Mouse (Mus musculus) forebrain, embryonic 14.5 days (tissue): ENCODE data around the gene Fancm. TPM values are rescaled to one million over a fixed set of nuclear protein-coding genes. Genes with fewer than 3 reads are reported as not detected.
"Not testable (repeated sequence)": the region's sequence is repeated elsewhere in the genome, so short reads cannot be mapped to it uniquely, and the experiment has no call there.

ENCODE experiments used
- ATAC-seq: fragments of 200-750 bp; cut with Nextera tagmentation; 2 replicates; pipeline ENCODE4 v1.8.0; 2017; ENCODE audit warnings: mild to moderate bottlenecking, moderate library complexity
- DNase-seq: peaks from one replicate; pipeline ENCODE4 v3.0.0-alpha.2; 2015; ENCODE audit warnings: low spot score
- H3K27ac ChIP-seq: fragments of 300-500 bp; sonication (generic); 2 replicates; pipeline ENCODE4 v1.5.1; 2014; ENCODE audit warnings: low read depth, mild to moderate bottlenecking, control low read depth, low read length, moderate library complexity
- H3K27me3 ChIP-seq: fragments of 300-500 bp; sonication (generic); replicated peaks from 2 replicates; pipeline ENCODE4 v1.6.1; 2014; ENCODE audit warnings: low read length, control low read depth, mixed read lengths; ENCODE audit not compliant: control insufficient read depth, insufficient read depth
- H3K36me3 ChIP-seq: fragments of 300-500 bp; sonication (generic); 2 replicates; pipeline ENCODE4 v1.6.1; 2014; ENCODE audit warnings: low read length, control low read depth; ENCODE audit not compliant: control insufficient read depth, insufficient read depth
- H3K4me1 ChIP-seq: fragments of 300-500 bp; sonication (generic); 2 replicates; pipeline ENCODE4 v1.6.1; 2014; ENCODE audit warnings: antibody characterized with exemption, low read length, control low read depth; ENCODE audit not compliant: control insufficient read depth, insufficient read depth
- H3K4me2 ChIP-seq: fragments of 300-500 bp; sonication (generic); 2 replicates; pipeline ENCODE4 v1.6.1; 2014; ENCODE audit warnings: mild to moderate bottlenecking, control low read depth, low read length
- H3K4me3 ChIP-seq: fragments of 300-500 bp; sonication (generic); 2 replicates; pipeline ENCODE4 v1.5.1; 2014; ENCODE audit warnings: low read depth, low read length, control low read depth
- H3K9ac ChIP-seq: fragments of 300-500 bp; sonication (generic); 2 replicates; pipeline ENCODE4 v1.6.1; 2014; ENCODE audit warnings: mild to moderate bottlenecking, low read length, control low read depth, moderate library complexity
- H3K9me3 ChIP-seq: fragments of 300-500 bp; sonication (generic); replicated peaks from 2 replicates; pipeline ENCODE4 v1.6.1; 2016; ENCODE audit warnings: low read length, control low read depth, mixed read lengths; ENCODE audit not compliant: control insufficient read depth
- WGBS: fragments of 180-500 bp; shearing (Covaris S2); extraction: QIAGEN DNeasy Blood & Tissue Kit; methylation state at CpG from one replicate; pipeline ENCODE4 v1.1.7; 2014; 5-methylcytosine and 5-hydroxymethylcytosine counted together
- polyA plus RNA-seq: library from polyadenylated mRNA; unstranded; fragments of >200 nt; fragmentation: Nextera tagmentation; extraction: Ambion mirVana; gene quantifications from 2 replicates; pipeline ENCODE4 v1.2.1, GENCODE M21; 2014

The Fancm gene
- polyA plus RNA-seq, 1 experiment from 2014 or later, result 6.6 TPM

DNA sequence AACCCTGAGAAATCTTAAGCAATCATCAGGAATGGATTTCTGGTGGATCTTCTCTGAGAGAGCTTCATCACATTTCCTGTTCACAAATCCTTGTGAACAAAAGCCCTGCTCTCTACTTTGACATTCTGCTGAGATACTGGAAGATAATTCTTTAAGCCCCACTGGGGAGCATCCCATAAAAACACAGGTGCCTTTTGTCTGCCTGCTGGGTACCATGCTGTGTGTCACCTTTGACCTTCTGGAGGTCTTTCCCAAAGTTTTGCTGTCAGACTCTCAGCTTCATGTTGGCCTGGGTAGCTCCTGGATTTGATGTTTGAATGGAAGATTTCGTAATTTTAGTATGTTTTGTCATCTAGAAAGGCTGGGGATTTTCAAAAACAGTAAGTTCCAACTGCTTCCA lies 33.3 kb downstream of the Fancm start:
- Histone ChIP-seq H3K36me3 (peaks cover 46% of the 10 kb centered on the region), H3K27me3 (no peaks in the 10 kb centered on the region), H3K4me2 (no peak overlapping the region), H3K9me3 (no peaks in the 10 kb centered on the region), H3K9ac (no peak overlapping the region), H3K4me3 (no peak overlapping the region), H3K27ac (no peak overlapping the region), H3K4me1 (no peaks in the 10 kb centered on the region)
- WGBS, result 75% methylated on average over 1 of the region's 1 CpGs
- ATAC-seq, result no peak
- no peak for DNase-seq

DNA sequence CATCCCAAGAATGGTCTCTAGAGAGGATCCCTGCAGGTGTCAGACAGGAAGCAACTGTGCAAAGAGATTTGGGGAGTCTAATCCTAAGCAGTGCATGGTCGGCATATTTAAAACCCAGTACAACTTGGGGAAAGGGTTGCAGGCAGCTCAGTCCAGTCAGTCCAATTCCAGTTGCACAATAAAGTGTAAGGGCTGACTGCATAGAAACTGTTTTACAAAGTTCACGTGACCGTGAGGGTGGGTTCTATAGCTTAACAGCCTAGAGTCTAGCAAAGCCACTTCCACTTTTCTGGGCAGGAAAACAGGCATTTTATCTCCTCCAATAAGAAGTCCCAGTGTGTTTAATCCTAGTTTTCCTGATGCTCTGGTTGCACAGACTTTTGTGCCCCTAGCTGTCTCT lies 36.1 kb downstream of the Fancm start:
- DNase-seq (no peak), ATAC-seq (no peak)
- WGBS, result 89% methylated on average over 3 of the region's 3 CpGs
- Histone ChIP-seq H3K9ac (no peak overlapping the region), H3K4me3 (no peak overlapping the region), H3K27ac (no peak overlapping the region), H3K9me3 (no peaks in the 10 kb centered on the region), H3K36me3 (peaks cover 34% of the 10 kb centered on the region), H3K4me2 (no peak overlapping the region), H3K27me3 (no peaks in the 10 kb centered on the region), H3K4me1 (no peaks in the 10 kb centered on the region)

DNA sequence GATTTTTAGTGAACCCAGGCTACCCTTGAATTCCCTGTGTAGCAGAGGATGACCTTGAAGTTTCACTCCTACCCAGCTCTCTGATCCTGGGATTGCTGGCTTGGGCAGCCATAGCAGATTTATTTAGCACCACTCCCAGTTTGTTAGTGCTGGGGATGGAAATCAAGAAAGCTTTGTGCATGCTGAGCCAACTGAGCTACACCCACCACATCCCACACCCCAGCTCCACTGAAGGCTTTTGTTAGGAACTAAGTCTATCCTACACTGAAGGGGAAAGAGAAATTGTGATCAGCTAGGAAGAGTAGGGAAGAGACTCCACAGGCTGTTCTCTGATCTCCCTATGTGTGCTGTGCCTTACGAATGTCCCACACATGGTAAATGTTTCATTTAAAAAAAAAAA lies 37.4 kb downstream of the Fancm start:
- DNase-seq (no peak), ATAC-seq (no peak)
- Histone ChIP-seq H3K9me3 (no peaks in the 10 kb centered on the region), H3K27me3 (no peaks in the 10 kb centered on the region), H3K4me3 (no peak overlapping the region), H3K36me3 (peaks cover 33% of the 10 kb centered on the region; the same call in 1 of the 2 replicates), H3K27ac (no peak overlapping the region), H3K4me2 (no peak overlapping the region), H3K4me1 (no peaks in the 10 kb centered on the region), H3K9ac (no peak overlapping the region)
- WGBS, result 100% methylated on average over 1 of the region's 1 CpGs

DNA sequence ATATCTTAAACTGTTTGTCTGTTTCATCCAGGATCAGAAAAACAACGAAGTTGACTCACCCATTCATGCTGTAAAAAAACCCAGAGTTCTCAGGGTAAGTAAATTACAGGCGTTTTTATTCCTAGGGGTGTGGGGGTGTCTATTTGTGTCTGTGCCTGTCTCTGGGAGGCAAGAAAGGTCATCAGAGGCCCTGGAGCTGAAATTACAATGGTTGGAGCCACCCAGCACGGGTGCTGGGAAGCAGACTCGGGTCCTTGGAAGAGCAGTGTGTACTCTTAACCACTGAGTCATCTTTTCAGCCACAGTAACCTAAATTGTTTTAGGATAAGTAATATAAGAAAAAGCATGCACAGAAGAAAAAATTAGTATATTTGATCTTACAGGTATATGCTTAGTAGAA lies 38.5 kb downstream of the Fancm start:
- no peak for ATAC-seq
- Histone ChIP-seq H3K36me3 (peaks cover 35% of the 10 kb centered on the region; the same call in 1 of the 2 replicates), H3K9me3 (no peaks in the 10 kb centered on the region), H3K9ac (no peak overlapping the region), H3K27ac (no peak overlapping the region), H3K4me2 (no peak overlapping the region), H3K4me3 (no peak overlapping the region), H3K27me3 (no peaks in the 10 kb centered on the region), H3K4me1 (no peaks in the 10 kb centered on the region)
- no peak for DNase-seq
- 95% methylated on average over 4 of the region's 4 CpGs for WGBS

DNA sequence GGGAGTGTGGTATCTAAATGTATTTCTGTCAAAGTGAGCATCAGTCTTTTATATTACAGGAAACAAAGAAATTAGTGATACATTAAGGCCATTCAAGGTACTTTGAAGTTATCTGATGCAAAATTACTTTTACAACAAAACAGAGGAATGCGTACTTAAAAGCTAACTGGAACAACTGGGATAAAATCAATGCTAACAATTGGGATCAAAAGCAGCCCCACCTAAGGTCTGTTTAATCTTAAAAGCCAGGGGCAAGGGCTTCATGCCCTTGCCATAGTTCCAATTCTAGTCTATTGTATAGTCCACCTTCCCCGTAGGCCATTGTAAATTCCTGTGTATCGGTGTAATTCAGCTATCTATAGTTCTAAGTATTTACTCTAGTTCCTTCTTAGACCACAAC lies 39.6 kb downstream of the Fancm start:
- H3K9ac ChIP-seq, H3K27ac ChIP-seq, H3K4me3 ChIP-seq, ATAC-seq, H3K27me3 ChIP-seq, H3K4me1 ChIP-seq, H3K4me2 ChIP-seq, DNase-seq, H3K9me3 ChIP-seq: not testable (repeated sequence)
- WGBS, result 94% methylated on average over 3 of the region's 3 CpGs
- H3K36me3 ChIP-seq, result peaks cover 34% of the 10 kb centered on the region

DNA sequence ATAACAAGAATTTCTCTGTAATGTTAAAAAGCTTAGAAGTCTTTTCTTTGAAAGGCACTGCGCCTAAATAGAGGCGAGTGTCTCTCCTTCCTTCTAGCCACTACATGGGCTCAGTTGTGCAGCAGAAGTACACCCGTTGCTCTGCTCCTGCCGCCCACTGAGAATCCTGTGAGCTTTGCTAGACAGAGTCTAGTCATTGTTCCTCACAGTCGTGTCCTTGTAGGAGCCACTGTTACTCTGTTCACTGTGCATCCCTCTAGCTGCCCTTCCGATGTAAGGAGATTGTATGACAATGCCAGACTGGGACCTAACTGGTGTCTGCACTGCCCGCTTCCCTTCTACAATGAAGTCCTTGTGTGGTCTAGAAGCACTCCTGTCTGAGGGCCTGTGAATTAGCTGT lies 43.6 kb downstream of the Fancm start:
- ATAC-seq (no peak), DNase-seq (no peak)
- no peak overlapping the region for H3K4me3 ChIP-seq
- no peak overlapping the region for H3K9ac ChIP-seq
- H3K9me3 ChIP-seq, result no peaks in the 10 kb centered on the region
- WGBS, result 85% methylated on average over 7 of the region's 7 CpGs
- H3K4me1 ChIP-seq, result no peaks in the 10 kb centered on the region
- peaks cover 52% of the 10 kb centered on the region for H3K36me3 ChIP-seq
- H3K27me3 ChIP-seq, result no peaks in the 10 kb centered on the region
- no peak overlapping the region for H3K27ac ChIP-seq
- no peak overlapping the region for H3K4me2 ChIP-seq

DNA sequence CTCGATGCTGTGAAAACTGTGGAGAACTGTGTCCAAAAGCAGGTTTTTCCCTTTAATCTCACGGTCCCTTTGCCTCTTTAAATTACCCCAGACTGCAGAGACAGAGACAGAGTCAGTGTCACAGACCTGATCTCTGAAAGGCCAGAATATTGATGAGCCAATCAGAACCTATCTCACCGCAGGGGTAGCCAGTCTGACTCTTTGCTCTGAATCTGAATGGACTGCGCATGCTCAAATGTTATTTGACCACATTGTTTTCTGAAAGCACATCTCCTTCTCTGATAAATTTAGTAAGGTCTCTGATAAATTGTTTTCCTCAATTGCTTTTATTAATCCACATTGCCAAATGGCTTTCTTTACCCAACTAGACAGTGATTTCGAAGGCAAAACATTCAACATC lies 44.0 kb downstream of the Fancm start:
- no peaks in the 10 kb centered on the region for H3K9me3 ChIP-seq
- H3K9ac ChIP-seq, result no peak overlapping the region
- no peak overlapping the region for H3K4me2 ChIP-seq
- DNase-seq (no peak), ATAC-seq (no peak)
- no peak overlapping the region for H3K27ac ChIP-seq
- no peaks in the 10 kb centered on the region for H3K4me1 ChIP-seq
- 95% methylated on average over 5 of the region's 5 CpGs for WGBS
- H3K36me3 ChIP-seq, result peaks cover 48% of the 10 kb centered on the region
- H3K27me3 ChIP-seq, result no peaks in the 10 kb centered on the region
- H3K4me3 ChIP-seq, result no peak overlapping the region

DNA sequence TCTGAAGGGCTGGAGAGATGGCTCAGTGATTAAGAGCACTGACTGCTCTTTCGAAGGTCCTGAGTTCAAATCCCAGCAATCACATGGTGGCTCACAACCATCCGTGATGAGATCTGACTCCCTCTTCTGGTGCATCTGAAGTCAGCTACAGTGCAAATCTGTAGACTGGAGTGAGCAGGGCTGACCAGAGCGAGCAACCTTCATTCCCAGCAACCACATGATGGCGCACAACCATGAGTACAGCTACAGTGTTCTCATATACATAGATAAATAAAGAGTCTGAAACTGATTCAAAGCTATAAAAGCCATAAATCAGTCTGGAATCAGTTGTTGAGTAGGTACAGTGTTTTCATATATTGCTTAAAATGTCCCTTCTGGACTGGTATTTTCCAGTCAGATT lies 60.7 kb downstream of the Fancm start:
- DNase-seq, H3K27ac ChIP-seq, H3K9me3 ChIP-seq, ATAC-seq, H3K4me3 ChIP-seq, H3K4me2 ChIP-seq, H3K9ac ChIP-seq, H3K4me1 ChIP-seq, H3K27me3 ChIP-seq: not testable (repeated sequence)
- peaks cover 27% of the 10 kb centered on the region for H3K36me3 ChIP-seq
- WGBS, result 90% methylated on average over 4 of the region's 4 CpGs

DNA sequence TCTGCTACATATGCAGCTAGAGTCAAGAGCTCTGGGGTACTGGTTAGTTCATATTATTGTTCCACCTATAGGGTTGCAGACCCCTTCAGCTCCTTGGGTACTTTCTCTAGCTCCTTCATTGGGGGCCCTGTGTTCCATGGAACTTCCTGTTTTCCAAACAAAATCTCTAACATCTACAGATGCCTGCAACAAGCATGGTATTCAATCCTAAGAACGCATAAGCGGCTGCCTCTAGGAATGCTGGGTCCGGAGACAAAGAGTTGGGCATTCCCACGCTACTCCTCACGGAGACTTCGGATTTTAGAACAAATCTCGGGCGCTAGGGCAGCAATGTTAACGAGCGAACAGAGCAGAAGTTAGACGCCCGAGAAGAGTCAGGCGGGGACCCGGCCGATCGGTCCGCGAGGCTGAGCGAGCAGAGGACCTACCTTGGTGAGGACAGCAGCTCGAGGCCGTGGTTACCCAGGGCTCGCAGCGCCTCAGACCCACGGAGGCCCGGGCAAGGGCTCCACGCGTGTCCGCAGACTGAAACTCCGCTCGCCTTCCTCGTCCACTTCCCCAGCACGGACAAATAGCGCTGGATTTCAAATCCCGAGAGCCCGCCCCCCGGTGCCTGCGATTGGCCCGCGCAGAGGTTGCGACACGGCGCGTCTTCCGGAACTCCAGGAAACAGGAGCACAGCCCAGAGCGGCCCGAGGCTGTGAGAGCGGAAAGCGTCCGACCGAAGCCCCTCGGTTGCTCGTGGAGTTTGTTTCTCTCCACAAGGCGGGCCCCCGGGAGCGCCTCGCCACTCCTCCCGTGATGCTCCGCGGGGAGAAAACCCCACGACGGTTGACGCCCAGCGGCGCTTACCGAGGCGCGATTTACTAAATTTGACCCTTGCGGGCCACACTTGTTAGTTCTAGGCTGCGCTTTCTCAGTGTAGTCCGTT lies 96.9 kb downstream of the Fancm start, which contains the start of gene Mis18bp1:
Mis18bp1 (minus strand) TSS at position 584 of the 931 bp plus-strand sequence.
- WGBS, result under 1% methylated on average over 70 of the region's 70 CpGs
- DNase-seq (peak; percentile 97), ATAC-seq (peak; percentile 99)

More for the DNA sequence above, 96.9 kb downstream of the Fancm start, which contains the start of gene Mis18bp1:
- Histone ChIP-seq H3K4me1 (no peaks in the 10 kb centered on the region; the same call in 1 of the 2 replicates), H3K4me3 (peak within 1 kb of the TSS; percentile 60), H3K27me3 (no peaks in the 10 kb centered on the region), H3K27ac (peak within 1 kb of the TSS; percentile 87), H3K36me3 (no peaks in the 10 kb centered on the region), H3K4me2 (peak within 1 kb of the TSS; percentile 61), H3K9ac (peak within 1 kb of the TSS; percentile 67), H3K9me3 (no peaks in the 10 kb centered on the region)
